ENCODE assay signal across 10 mouse cellular contexts in genomic region chr5:32204653-32205052, GRCm38 (mm10). TPM values are rescaled to one million over a fixed set of nuclear protein-coding genes. Genes with fewer than 3 reads are reported as not detected.
DNase-seq lines count a peak whose midpoint lies in the region; ATAC-seq and TF ChIP-seq lines count a peak whose summit lies in the region.
"Had no signal": no experiment of that assay in that cellular context is flagged by ENCODE, and none has a peak within 500 bp of the region (broad histone marks: within the 10 kb centered on the region; RNA-seq: fewer than 3 reads in every experiment).

No protein-coding gene starts in this region.

- TF ChIP-seq POLR2A in cerebellum, adult 2 months (IDR thresholded peaks at IDR 0.05; ENCODE audit: borderline replicate concordance, insufficient read depth, low read length), result no peak
- TF ChIP-seq POLR2A in bone marrow, adult 2 months (IDR thresholded peaks at IDR 0.05; ENCODE audit: borderline replicate concordance, control insufficient read depth, low read depth, low read length), result no peak
- TF ChIP-seq POLR2A in olfactory bulb, adult 2 months (IDR thresholded peaks at IDR 0.05; ENCODE audit: insufficient read depth, low read depth, low read length), result no peak

- no peaks in the 10 kb centered on the region for H3K36me3 ChIP-seq in liver, postnatal 0 days (replicated peaks; ENCODE audit: insufficient read depth, low read length)
- H3K36me3 ChIP-seq in liver, embryonic 11.5 days (ENCODE audit: control insufficient read depth, insufficient read depth, low read length), result no peaks in the 10 kb centered on the region
- H3K36me3 ChIP-seq: liver, embryonic 13.5 days had no signal

- no peak for TF ChIP-seq EP300 in liver, postnatal 0 days (IDR thresholded peaks at IDR 0.05; ENCODE audit: low read depth)

- H3K4me2 ChIP-seq in liver, postnatal 0 days (ENCODE audit: low read depth, low read length), result no peak overlapping the region
- H3K4me2 ChIP-seq in liver, embryonic 11.5 days, result no peak overlapping the region
- H3K4me2 ChIP-seq: liver, embryonic 13.5 days had no signal

- 80% methylated on average over 4 of the region's 4 CpGs for WGBS in cerebellum, adult 2 months
- 68% methylated on average over 4 of the region's 4 CpGs for WGBS in liver, postnatal 0 days (ENCODE audit: insufficient replicate concordance)
- 68% methylated on average over 4 of the region's 4 CpGs for WGBS in liver, embryonic 11.5 days
- 76% methylated on average over 4 of the region's 4 CpGs for WGBS in bone marrow, adult 2 months
- WGBS in olfactory bulb, adult 2 months, result 85% methylated on average over 4 of the region's 4 CpGs

- no peak for DNase-seq in cerebellum, adult 2 months
- no peak for DNase-seq in cerebellum, adult 11-12 months
- DNase-seq in liver, postnatal 0 days, result no peak
- DNase-seq in liver, embryonic 11.5 days (ENCODE audit: low spot score), result no peak
- DNase-seq in cerebellum, adult 9-11 months, result no peak
- DNase-seq in urinary bladder, postnatal 36 days (ENCODE audit: low spot score in 2 of 2), result no peak
- DNase-seq: liver, embryonic 13.5 days had no signal

- ATAC-seq in liver, postnatal 0 days, result no peak
- no peak for ATAC-seq in liver, embryonic 11.5 days (replicated peaks; ENCODE audit: low FRiP score)

- no peak overlapping the region for H3K27ac ChIP-seq in cerebellum, adult 2 months (ENCODE audit: insufficient read depth, low read length)
- H3K27ac ChIP-seq in liver, postnatal 0 days (ENCODE audit: low read depth), result no peak overlapping the region
- no peak overlapping the region for H3K27ac ChIP-seq in liver, embryonic 11.5 days (ENCODE audit: low read depth, low read length)
- no peak overlapping the region for H3K27ac ChIP-seq in bone marrow, adult 2 months (ENCODE audit: control insufficient read depth, insufficient read depth, low read depth, low read length, poor library complexity)
- no peak overlapping the region for H3K27ac ChIP-seq in olfactory bulb, adult 2 months (ENCODE audit: insufficient read depth, low read depth, low read length)
- H3K27ac ChIP-seq: liver, embryonic 13.5 days had no signal

- no peaks in the 10 kb centered on the region for H3K27me3 ChIP-seq in cerebellum, adult 2 months (ENCODE audit: control insufficient read depth, insufficient read depth, low read length)
- H3K27me3 ChIP-seq in liver, postnatal 0 days (ENCODE audit: insufficient read depth, low read length), result no peaks in the 10 kb centered on the region
- H3K27me3 ChIP-seq in liver, embryonic 11.5 days (replicated peaks; ENCODE audit: control insufficient read depth, insufficient read depth, low read length), result no peaks in the 10 kb centered on the region
- H3K27me3 ChIP-seq: liver, embryonic 13.5 days had no signal

- H3K4me1 ChIP-seq in cerebellum, adult 2 months (ENCODE audit: control insufficient read depth, insufficient read depth, low read length), result no peaks in the 10 kb centered on the region
- H3K4me1 ChIP-seq in liver, postnatal 0 days (ENCODE audit: insufficient read depth), result no peaks in the 10 kb centered on the region
- H3K4me1 ChIP-seq in liver, embryonic 11.5 days (replicated peaks; ENCODE audit: control insufficient read depth, insufficient read depth, low read length), result no peaks in the 10 kb centered on the region
- no peaks in the 10 kb centered on the region for H3K4me1 ChIP-seq in bone marrow, adult 2 months (ENCODE audit: control insufficient read depth, insufficient read depth, low read length)
- H3K4me1 ChIP-seq in olfactory bulb, adult 2 months (ENCODE audit: control insufficient read depth, insufficient read depth, low read length), result peaks cover 3% of the 10 kb centered on the region
- H3K4me1 ChIP-seq: liver, embryonic 13.5 days had no signal

- TF ChIP-seq CTCF in cerebellum, adult 2 months (IDR thresholded peaks at IDR 0.05; ENCODE audit: borderline replicate concordance, insufficient read depth, low read depth, low read length), result peak; percentile 47
- TF ChIP-seq CTCF in liver, postnatal 0 days (IDR thresholded peaks at IDR 0.05; ENCODE audit: low read depth), result peak; percentile 74
- peak; percentile 64 for TF ChIP-seq CTCF in bone marrow, adult 2 months (IDR thresholded peaks at IDR 0.05; ENCODE audit: control insufficient read depth, insufficient read depth, low read length)
- TF ChIP-seq CTCF in olfactory bulb, adult 2 months (IDR thresholded peaks at IDR 0.05; ENCODE audit: insufficient read depth, low read depth, low read length), result 0 out of 2 replicates have a peak, but pooled peaks have one; percentile 10

- H3K4me3 ChIP-seq in cerebellum, adult 2 months (replicated peaks; ENCODE audit: insufficient read depth, low read depth, low read length), result no peak overlapping the region
- H3K4me3 ChIP-seq in liver, postnatal 0 days (ENCODE audit: low read depth, low read length), result no peak overlapping the region
- no peak overlapping the region for H3K4me3 ChIP-seq in liver, embryonic 11.5 days (ENCODE audit: low read depth, low read length)
- H3K4me3 ChIP-seq in bone marrow, adult 2 months (replicated peaks; ENCODE audit: control insufficient read depth, low read depth, low read length), result no peak overlapping the region
- no peak overlapping the region for H3K4me3 ChIP-seq in olfactory bulb, adult 2 months (ENCODE audit: insufficient read depth, low read depth, low read length)
- H3K4me3 ChIP-seq: liver, embryonic 13.5 days; myocyte had no signal

- H3K9me3 ChIP-seq in liver, postnatal 0 days (ENCODE audit: low read length), result no peaks in the 10 kb centered on the region
- no peaks in the 10 kb centered on the region for H3K9me3 ChIP-seq in liver, embryonic 11.5 days (ENCODE audit: control insufficient read depth, low read length)
- H3K9me3 ChIP-seq: liver, embryonic 13.5 days had no signal

- no peak overlapping the region for H3K9ac ChIP-seq in liver, postnatal 0 days (replicated peaks)
- H3K9ac ChIP-seq in liver, embryonic 11.5 days (ENCODE audit: low read depth, low read length), result no peak overlapping the region
- H3K9ac ChIP-seq: liver, embryonic 13.5 days had no signal

RNA-seq across cellular contexts. Expression of gene Plb1, which starts 27.9 kb away (rescaled TPM):
- polyA plus RNA-seq in cerebellum, adult 2 months (2012; rRNA removed), result 0.27 and 0.52 TPM in 2 replicates
- polyA plus RNA-seq in liver, postnatal 0 days (2015; fragmentation: Nextera tagmentation; extraction: Ambion mirVana), result 0.18 TPM in 1 of 2 replicates, not detected in the other
- polyA plus RNA-seq in liver, embryonic 11.5 days (2014; fragmentation: Nextera tagmentation; extraction: Ambion mirVana), result not detected in 2 replicates
- not detected in 2 replicates for polyA plus RNA-seq in bone marrow, adult 2 months (2011; ENCODE audit: insufficient read depth, insufficient read length, low replicate concordance, missing spikeins)
- not detected in 2 replicates for polyA plus RNA-seq in olfactory bulb, adult 2 months (2012; ENCODE audit: insufficient read depth, insufficient read length, low replicate concordance, missing spikeins)
- polyA plus RNA-seq: liver, embryonic 13.5 days had no signal

Comparison
In these comparisons a context has a peak if more than half of its experiments do, and no peak if none do; other contexts are left out.
1. CTCF ChIP-seq: peak in every context shown above with its lines; median percentile 74 in liver, postnatal 0 days; 64 in bone marrow, adult 2 months; 47 in cerebellum, adult 2 months; 10 in olfactory bulb, adult 2 months.